Mouse (Mus musculus): ENCODE data around the gene Atp8b4.

GRCm38 (mm10) chr2:126351811-126352210, 148.7 kb downstream of the Atp8b4 start:
- no peak for TF ChIP-seq CTCF (conservative IDR thresholded peaks at IDR 0.05; ENCODE audit: insufficient read depth, insufficient read length, low read depth, low read length)
- no peak for TF ChIP-seq POLR2A (IDR thresholded peaks at IDR 0.05; ENCODE audit: low read depth, low read length)

Measured in kidney, adult 2 months (tissue).